ENCODE assay signal across 10 mouse cellular contexts in the genomic region with DNA sequence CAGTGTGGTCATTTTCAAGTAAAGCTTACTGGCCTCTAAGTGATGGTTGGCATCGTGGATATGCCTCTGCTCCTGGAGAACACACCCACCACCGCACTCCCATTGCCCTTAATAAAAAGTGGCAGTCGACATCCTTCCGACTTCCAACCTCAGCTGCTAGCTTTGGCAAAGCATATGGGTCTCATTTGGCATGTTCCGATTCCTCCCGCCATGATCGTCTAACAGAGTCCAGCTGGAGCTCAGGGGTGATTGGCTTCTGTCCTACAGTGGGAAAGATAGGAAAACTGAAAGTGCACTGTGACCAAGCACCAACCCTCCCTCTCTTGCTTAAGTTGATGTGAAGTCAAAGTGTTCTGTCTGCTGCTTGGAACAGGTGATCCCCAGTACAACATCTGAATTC.
"Had no signal": no experiment of that assay in that cellular context is flagged by ENCODE, and none has a peak within 500 bp of the region (broad histone marks: within the 10 kb centered on the region; RNA-seq: fewer than 3 reads in every experiment).

No protein-coding gene starts in this region.

- H3K27ac ChIP-seq: limb, embryonic 13.5 days; liver, embryonic 14.5 days; midbrain, embryonic 12.5 days; neural tube, embryonic 15.5 days had no signal

- H3K9ac ChIP-seq: limb, embryonic 13.5 days; liver, embryonic 14.5 days; midbrain, embryonic 12.5 days; neural tube, embryonic 15.5 days had no signal

- H3K9me3 ChIP-seq: limb, embryonic 13.5 days; midbrain, embryonic 12.5 days; neural tube, embryonic 15.5 days had no signal

- DNase-seq: kidney, postnatal 14 days; lung, adult 18-20 months; right cerebral cortex, adult 18-20 months; right cerebral cortex, postnatal 25 days; thymus, postnatal 36 days had no signal

- H3K4me3 ChIP-seq: limb, embryonic 13.5 days; midbrain, embryonic 12.5 days; myocyte; neural tube, embryonic 15.5 days had no signal

- H3K4me2 ChIP-seq: limb, embryonic 13.5 days; midbrain, embryonic 12.5 days; neural tube, embryonic 15.5 days had no signal

- H3K27me3 ChIP-seq: neural tube, embryonic 15.5 days had no signal

- H3K36me3 ChIP-seq: limb, embryonic 13.5 days; midbrain, embryonic 12.5 days; neural tube, embryonic 15.5 days had no signal
